Mouse (Mus musculus) brown adipose tissue, adult 24 weeks (tissue): Measurements from ENCODE around the gene Gm20388. TPM values are rescaled to one million over a fixed set of nuclear protein-coding genes. Genes with fewer than 3 reads are reported as not detected.

Source experiments
- H3K27ac ChIP-seq: fragments of 200-500 bp; replicated peaks from 2 replicates; pipeline ENCODE4 v1.5.1; 2012; ENCODE audit warnings: low read depth, mild to moderate bottlenecking, low read length
- H3K4me1 ChIP-seq: fragments of 200-500 bp; 2 replicates; pipeline ENCODE4 v1.6.1; 2012; ENCODE audit warnings: low read length, mixed read lengths; ENCODE audit not compliant: control insufficient read depth, insufficient read depth, insufficient read length
- H3K4me3 ChIP-seq: fragments of 200-500 bp; 2 replicates; pipeline ENCODE4 v1.5.1; 2012; ENCODE audit warnings: low read depth, mild to moderate bottlenecking, low read length, moderate library complexity; ENCODE audit not compliant: insufficient read depth
- polyA plus RNA-seq: library from polyadenylated mRNA; stranded (reverse); fragments of >200 nt; gene quantifications from 2 replicates; pipeline ENCODE4 v1.2.4, GENCODE M21; 2012; ENCODE audit not compliant: missing spikeins, insufficient read depth, insufficient read length

Gene Gm20388
- polyA plus RNA-seq, 1 experiment: 44.7 TPM

- Histone ChIP-seq H3K27ac (no peak overlapping the region), H3K4me1 (no peaks in the 10 kb centered on the region), H3K4me3 (no peak overlapping the region)
These were observed 1070.3 kb downstream of the Gm20388 start for GRCm38 (mm10) chr8:120980948-120981347.

DNA sequence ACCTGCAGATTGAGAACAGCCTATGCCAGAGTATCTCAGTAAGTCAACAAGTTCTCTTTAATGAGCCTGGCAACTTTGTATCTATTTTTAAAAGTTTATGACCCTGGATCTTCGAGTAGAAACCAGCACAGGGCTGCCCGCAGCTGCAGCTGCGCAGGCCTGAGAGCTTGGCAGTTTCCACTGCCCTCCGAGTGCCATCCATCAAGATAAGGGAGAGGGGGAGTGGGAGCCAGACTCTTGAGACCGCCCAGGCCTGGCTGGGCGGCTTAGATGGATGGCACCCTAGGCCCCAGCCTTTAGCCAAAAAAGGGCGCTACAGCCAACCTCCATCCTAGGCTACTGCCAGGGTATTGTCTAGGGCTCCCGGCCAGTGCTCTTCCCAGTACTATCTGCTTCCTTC, 1074.2 kb downstream of the Gm20388 start:
- Histone ChIP-seq H3K27ac (no peak overlapping the region), H3K4me3 (no peak overlapping the region), H3K4me1 (no peaks in the 10 kb centered on the region)

GRCm38 (mm10) chr8:120986022-120986421, 1075.4 kb downstream of the Gm20388 start:
- Histone ChIP-seq H3K4me1 (no peaks in the 10 kb centered on the region), H3K27ac (no peak overlapping the region), H3K4me3 (no peak overlapping the region)

- Histone ChIP-seq H3K4me1 (peaks cover 11% of the 10 kb centered on the region; the same call in 1 of the 2 replicates), H3K27ac (no peak overlapping the region), H3K4me3 (no peak overlapping the region)
These were observed 1083.1 kb downstream of the Gm20388 start for GRCm38 (mm10) chr8:120993738-120994137.

DNA sequence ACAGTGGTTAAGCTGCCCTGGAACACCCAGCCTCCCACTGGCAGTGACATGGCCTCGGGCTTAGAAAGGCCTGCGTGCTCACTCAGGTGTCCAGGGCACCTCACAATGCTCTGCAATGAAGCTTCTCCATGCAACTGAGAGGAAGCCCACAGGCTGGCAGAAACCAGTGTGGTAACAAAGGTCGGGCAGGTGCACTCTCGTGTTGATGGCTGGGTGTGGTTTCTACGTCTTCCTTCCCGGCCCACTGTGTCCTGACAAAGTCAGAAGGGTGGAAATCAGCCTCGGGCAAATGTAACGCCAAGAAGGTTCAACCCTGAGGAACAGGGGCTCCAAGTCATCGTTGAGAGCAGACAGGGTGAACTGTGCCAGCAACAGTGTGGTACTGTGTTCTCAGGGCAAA, 1084.8 kb downstream of the Gm20388 start:
- H3K27ac ChIP-seq: no peak overlapping the region
- H3K4me1 ChIP-seq: peaks cover 13% of the 10 kb centered on the region; the same call in 1 of the 2 replicates
- H3K4me3 ChIP-seq: no peak overlapping the region

DNA sequence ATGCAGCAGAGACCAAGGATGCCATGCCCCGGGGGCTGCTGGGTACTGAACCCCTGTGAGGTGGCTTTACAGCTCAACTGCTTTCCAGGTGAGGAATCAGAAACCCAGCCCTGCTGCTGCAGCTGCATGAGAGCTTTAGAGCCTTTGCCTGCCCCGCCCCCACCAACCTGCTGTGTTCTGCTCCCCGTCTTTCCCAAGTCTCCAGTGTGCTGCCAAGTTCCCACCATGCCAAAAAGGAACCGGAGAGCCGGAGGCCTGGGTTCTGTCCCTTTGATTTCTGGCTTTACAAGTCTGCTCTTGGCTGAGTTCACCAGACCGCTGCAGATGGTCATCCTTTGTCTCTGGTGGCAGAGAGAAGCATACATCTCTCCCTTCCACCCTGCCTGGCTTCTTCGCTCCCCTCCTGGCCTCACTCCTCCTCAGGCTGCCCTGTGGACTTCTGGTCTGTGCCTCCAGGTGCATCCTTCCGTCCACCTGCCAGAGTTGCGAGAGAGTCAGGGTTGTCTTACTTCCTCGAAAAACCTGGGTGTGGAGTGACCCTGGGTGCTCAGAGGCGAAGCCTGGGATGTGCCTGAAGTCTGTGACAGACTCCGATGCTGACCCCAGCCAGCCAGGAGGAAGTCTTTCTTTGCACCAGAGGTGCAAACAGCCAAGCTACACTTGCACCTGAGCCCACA, 1086.4 kb downstream of the Gm20388 start:
- H3K4me3 ChIP-seq: no peak overlapping the region
- H3K27ac ChIP-seq: no peak overlapping the region
- H3K4me1 ChIP-seq: peaks cover 13% of the 10 kb centered on the region; the same call in 1 of the 2 replicates

GRCm38 (mm10) chr8:120997926-120998325, 1087.3 kb downstream of the Gm20388 start:
- H3K27ac ChIP-seq: no peak overlapping the region
- H3K4me1 ChIP-seq: peaks cover 13% of the 10 kb centered on the region; the same call in 1 of the 2 replicates
- H3K4me3 ChIP-seq: no peak overlapping the region

- no peak overlapping the region for H3K27ac ChIP-seq
- H3K4me3 ChIP-seq: no peak overlapping the region
- H3K4me1 ChIP-seq: peaks cover 13% of the 10 kb centered on the region; the same call in 1 of the 2 replicates
These were observed 1088.3 kb downstream of the Gm20388 start for GRCm38 (mm10) chr8:120998966-120999365.

DNA sequence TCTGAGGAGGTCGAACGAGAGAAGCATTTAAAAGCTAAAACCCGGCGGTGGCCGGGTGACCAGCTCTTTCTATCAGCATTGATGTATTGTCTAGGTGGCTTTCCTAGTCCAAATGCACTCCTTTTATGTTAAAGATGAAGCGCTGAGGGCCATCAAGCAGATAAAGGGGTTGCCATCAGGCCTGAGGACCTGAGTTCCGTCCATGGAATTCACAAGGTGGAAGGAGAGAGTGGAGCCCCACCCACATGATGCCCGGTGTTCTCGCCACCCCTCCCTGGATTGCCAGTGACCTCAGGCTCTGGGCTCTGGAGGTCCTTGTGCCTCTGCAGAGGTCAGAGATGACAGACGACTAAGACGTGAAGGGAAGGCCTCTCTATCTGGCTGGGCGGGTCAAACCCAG, 1091.3 kb downstream of the Gm20388 start:
- no peak overlapping the region for H3K4me3 ChIP-seq
- H3K4me1 ChIP-seq: peaks cover 13% of the 10 kb centered on the region; the same call in 1 of the 2 replicates
- no peak overlapping the region for H3K27ac ChIP-seq

DNA sequence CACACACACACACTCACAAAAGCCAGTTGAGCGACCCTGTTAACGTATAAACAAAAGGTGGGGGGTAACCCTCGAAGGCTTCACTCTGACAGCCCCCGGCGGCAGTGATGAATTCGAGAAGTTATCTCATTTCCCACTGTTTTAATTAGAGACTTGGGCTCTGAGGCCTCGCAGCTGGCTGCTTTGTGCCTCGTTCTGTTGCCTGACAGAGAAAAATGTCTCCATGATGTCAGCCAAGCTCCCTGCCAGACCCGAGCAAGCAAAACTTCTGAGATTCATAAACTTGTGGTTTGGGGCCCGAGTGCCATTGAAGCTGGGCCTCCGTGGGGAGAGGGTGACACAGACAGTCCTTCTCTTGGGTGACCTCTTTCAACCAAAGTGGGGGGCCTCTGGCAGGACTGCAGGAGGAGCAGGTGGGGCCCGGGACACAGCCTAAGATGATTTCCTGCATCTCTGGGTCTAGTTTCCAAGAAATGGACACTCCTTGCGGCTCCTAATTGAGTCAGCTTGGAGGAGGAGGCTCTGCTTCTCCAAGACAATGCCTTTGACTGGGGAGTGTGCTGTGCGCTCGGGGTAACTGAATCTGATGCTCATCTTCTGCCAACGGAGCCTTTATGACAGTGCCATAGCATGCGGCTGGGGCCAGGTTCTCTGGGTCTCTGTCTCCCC, 1092.4 kb downstream of the Gm20388 start:
- peaks cover 8% of the 10 kb centered on the region; the same call in 1 of the 2 replicates for H3K4me1 ChIP-seq
- H3K4me3 ChIP-seq: no peak overlapping the region
- H3K27ac ChIP-seq: no peak overlapping the region

GRCm38 (mm10) chr8:121003639-121004038, 1093.0 kb downstream of the Gm20388 start:
- 0 out of 2 replicates have a peak, but pooled peaks cover 4% of the 10 kb centered on the region for H3K4me1 ChIP-seq
- H3K27ac ChIP-seq: no peak overlapping the region
- no peak overlapping the region for H3K4me3 ChIP-seq

- Histone ChIP-seq H3K4me3 (no peak overlapping the region), H3K27ac (no peak overlapping the region), H3K4me1 (no peaks in the 10 kb centered on the region)
These were observed 1102.7 kb downstream of the Gm20388 start for GRCm38 (mm10) chr8:121013318-121013717.

- Histone ChIP-seq H3K4me1 (no peaks in the 10 kb centered on the region), H3K27ac (no peak overlapping the region), H3K4me3 (no peak overlapping the region)
These were observed 1106.0 kb downstream of the Gm20388 start for GRCm38 (mm10) chr8:121016621-121017020.

DNA sequence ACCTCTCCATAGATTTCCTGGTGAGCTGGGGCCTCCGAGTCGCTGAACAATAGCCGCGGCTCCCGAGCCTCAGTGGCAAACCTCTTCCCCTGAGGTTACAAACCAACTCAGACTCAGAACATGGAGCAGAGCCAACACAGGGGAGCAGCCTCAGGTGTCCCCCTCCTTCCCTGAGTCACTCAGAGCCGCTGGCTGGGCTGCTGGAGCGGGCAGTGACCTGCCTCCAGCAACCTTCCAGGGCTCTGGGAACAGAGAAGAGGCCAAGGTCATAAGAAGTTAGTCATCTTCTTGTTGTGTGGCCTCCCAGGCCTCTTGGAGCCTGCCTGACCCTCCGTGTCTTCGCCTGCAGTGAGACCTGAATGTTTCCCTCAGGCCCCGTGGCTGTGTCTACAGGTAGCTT, 1107.6 kb downstream of the Gm20388 start:
- H3K4me3 ChIP-seq: no peak overlapping the region
- H3K4me1 ChIP-seq: no peaks in the 10 kb centered on the region
- H3K27ac ChIP-seq: no peak overlapping the region

DNA sequence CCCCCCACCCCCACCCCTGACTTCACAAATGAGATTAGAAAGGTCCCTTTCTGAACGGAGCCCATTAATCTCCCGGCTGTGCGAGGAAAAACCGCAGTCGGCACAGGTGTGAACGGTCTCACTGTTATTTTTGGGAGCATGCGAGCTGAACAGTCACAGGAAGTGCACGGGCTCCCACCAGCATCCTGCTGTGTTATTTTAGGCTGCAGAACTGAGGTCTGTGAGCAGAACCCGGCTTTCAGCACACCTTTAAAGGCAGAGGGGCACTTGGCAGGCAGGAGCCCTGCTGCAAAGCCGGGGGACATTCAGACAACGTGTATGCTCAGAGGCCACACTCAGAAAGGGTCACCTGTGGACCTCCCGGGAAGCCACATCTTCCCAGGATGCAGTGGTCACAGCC, 1110.8 kb downstream of the Gm20388 start:
- Histone ChIP-seq H3K27ac (no peak overlapping the region), H3K4me1 (no peaks in the 10 kb centered on the region), H3K4me3 (no peak overlapping the region)

DNA sequence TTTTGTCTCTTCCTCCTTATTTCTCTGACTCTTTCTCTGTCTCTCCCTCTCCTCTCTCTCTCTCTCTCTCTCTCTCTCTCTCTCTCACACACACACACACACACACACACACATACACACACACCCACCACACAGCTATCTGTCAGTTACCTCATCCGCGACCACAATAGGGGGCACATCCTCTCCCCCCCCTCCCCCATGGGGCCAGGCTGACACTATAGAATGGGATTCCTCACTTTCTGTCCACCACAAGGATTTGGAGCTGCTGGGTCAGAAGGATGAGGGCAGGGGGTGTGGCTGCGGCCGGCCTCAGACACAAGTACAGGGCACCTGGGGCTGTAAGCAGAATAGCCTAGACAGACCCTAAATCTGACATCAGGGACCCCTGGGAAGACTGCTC, 1112.4 kb downstream of the Gm20388 start:
- no peaks in the 10 kb centered on the region for H3K4me1 ChIP-seq
- no peak overlapping the region for H3K27ac ChIP-seq
- H3K4me3 ChIP-seq: no peak overlapping the region
